Mouse (Mus musculus): ENCODE data around the gene Dip2b.

Dip2b gene

DNA sequence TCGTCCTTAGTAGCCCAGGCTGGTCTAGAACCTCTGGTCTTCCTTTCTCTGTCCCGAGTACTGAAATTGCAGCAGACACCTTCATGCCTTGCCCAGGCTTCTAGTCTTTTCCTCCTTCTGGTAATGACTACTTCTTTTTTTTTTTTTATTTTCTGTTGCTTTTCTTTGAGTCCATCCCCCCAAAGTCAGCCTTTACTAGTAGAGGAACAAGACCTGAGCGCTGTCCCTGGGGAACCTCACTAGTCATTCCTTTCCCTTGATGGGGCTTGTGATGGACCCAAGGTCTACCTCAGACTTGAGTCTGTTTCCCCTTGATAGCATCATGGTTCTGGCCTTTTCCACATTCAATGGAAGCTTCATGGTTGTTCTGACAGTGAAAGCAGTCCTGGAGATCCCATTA is 179.6 kb downstream of the Dip2b start:
- DNase-seq (ENCODE audit: low spot score in 2 of 2): no peak

- DNase-seq (ENCODE audit: low spot score in 2 of 2): no peak
Observed at GRCm38 (mm10) chr15:100219396-100219795, 180.9 kb downstream of the Dip2b start.

GRCm38 (mm10) chr15:100220916-100221315 is 182.5 kb downstream of the Dip2b start:
- DNase-seq (ENCODE audit: low spot score in 2 of 2): no peak

DNA sequence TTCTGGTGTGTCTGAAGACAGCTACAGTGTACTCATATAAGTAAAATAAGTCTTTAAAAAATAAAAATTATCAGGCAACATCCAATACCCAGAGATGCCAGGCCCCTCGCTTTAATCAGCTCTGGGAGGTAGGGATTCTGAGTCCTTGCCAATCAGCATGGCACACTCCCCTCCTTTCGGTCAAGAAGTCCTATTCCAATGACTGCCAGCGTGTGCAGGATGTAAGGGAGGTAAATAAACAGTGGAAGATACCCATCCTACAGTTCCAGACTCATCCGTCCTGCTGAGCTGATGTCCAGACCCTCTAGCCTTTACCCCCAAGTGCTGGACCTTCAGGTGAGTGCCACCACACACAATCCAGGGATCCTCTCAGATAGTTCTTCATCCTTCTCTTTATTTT is 186.9 kb downstream of the Dip2b start:
- no peak for DNase-seq (ENCODE audit: low spot score in 2 of 2)

DNA sequence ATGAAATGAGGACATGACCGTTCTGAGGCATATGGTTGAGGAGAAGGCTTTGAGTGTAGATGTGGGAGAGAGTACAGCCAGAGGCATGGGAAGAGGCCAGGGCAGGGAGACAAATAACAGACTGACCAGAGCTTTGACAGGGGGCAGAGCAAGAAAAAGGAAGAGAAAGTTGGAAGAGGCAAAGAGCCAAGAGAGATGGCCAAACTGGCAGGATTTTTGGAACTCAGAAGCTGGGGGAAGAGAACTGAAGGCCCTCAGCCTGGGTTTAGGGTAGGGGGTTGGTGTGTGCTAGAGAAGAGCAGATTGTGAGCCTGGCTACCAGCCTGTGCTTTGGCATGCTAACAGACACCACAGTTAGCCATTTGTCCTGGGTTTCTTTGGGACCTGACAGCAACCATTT is 187.4 kb downstream of the Dip2b start:
- no peak for DNase-seq (ENCODE audit: low spot score in 2 of 2)

DNA sequence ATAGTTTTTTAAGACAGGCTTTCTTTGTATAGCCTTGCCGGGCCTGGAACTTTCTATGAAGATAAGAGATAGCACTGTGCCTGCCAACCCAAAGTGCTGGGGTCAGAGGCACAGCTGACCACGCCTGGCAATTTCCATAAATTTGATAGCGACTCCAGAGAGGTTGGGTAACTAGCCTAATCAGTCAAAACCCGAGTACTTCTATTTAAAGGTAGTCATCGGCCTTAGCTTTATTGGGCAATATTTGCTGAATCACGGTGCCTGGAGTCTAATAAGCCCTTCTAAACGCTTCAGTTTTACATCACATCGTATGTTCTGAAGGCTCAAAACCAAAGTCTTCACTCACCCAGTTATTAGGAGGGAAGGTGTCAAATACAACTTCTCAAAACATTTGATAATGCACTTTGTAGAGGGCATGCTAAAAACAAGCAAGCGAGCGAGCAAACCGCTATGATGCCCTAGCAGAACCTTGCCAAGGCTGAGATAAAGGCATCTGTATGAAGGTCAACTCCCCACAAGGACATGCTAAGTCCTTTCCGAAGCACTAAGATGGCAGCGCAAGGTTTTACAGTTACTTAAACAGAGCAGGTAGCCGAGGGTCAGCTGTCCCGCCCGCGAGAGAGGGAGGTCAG is 188.7 kb downstream of the Dip2b start:
- no peak for DNase-seq (ENCODE audit: low spot score in 2 of 2)

DNA sequence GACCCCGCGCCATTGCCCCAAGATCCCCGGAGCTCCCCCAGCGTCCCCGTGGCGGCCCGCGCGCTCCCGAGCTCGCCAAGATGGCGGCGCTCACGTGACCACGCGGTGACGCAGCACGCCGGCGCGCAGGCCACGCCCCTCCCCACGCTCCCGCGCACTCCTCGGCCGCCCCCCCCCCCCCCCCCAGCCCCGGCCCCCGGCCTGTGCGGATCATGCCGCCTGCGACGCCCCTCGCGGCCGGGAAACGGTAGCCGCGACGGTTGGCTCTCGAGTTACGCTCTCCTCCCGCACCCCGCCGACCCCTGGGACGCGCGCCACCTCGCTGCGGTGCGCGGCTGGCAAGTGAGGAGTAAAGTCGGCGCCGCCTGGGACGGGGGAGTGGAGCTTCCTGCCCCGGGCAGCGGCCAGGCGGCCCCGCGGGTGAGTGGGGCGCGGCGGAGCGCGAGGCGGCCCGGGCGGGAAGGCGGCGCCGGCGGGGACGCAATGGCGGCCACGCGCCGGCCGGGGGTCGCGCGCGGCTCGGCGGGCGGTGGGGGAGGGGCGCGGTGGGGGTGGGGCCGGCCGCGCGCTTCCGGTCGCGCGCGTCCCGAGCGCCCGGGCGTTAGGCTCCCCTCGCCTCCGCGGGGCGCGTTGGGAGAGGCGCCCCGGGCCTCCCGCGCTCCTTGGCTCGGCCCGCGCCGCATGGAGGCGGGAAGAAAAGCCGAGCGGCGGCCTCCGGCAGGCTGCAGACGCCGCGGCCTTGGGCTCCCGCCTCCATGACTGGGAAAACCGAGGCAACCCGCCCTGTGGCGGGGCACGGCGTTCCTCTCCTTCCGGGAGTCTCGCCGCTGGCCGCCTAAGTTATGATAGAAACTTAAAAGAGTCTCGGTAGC is 189.4 kb downstream of the Dip2b start, which contains the start of gene Atf1:
Gene Atf1, plus strand, starts transcription at position 157 of the 872 bp plus-strand sequence.
- DNase-seq (ENCODE audit: low spot score in 2 of 2): peak; percentile 86 to 94

- no peak for DNase-seq (ENCODE audit: low spot score in 2 of 2)
Observed at GRCm38 (mm10) chr15:100228535-100229336, 190.3 kb downstream of the Dip2b start.

- DNase-seq (ENCODE audit: low spot score in 2 of 2): no peak
Observed at GRCm38 (mm10) chr15:100230655-100231054, 192.2 kb downstream of the Dip2b start.

GRCm38 (mm10) chr15:100231616-100232525 is 193.4 kb downstream of the Dip2b start:
- no peak for DNase-seq (ENCODE audit: low spot score in 2 of 2)

DNA sequence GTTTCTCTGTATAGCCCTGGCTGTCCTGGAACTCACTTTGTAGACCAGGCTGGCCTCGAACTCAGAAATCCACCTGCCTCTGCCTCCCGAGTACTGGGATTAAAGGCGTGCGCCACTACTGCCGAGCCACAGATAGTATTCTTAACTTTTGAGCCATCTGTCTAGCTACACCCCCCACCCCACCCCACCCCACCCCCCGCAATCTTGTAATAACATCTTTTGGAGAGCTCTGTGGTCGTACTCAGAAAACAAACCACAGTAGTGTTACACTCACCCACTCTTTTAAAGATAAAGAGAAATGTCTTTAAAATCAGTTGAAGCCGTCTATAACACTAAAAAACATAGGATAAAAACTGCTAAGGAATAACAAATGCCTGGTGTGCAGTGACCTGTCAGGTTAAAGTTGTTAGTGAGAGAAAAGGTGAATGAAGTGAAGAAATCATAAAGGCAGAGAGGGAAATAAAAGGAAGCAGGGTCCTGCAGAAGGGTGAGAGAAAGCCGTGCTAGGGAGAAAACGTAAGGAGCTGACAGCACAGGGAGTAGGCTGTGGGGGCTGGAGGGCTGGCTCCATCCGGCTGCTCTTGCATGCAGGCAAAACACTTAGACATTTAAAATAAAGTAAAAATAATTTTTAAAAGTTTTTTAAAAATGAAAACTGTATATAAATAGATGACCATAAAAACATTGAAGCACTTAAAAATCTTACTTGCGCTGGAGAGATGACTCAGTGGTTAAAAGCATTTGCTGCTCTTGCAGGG is 196.9 kb downstream of the Dip2b start:
- no peak for DNase-seq (ENCODE audit: low spot score in 2 of 2)

GRCm38 (mm10) chr15:100236952-100237351 is 198.5 kb downstream of the Dip2b start:
- no peak for DNase-seq (ENCODE audit: low spot score in 2 of 2)

DNA sequence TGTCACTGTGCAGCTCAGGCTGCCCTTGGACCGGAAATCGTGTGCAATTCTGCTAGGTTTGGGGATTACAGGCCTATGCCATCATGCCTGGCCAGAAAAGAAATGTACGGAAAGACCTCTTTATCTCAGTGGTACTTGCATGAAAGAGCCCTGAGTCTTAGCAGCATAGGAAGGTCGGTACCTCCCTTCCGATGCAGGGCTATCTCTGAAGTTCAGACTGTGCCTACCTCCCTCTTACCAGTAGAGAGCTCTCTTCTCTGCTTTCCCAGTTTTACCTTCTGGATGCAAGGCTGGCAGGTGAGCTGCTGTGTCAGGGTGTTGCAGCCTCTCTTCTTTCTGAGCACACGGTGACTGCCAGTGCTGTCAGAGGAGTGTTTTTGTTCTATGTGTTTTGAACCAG is 203.3 kb downstream of the Dip2b start:
- DNase-seq (ENCODE audit: low spot score in 2 of 2): no peak

DNA sequence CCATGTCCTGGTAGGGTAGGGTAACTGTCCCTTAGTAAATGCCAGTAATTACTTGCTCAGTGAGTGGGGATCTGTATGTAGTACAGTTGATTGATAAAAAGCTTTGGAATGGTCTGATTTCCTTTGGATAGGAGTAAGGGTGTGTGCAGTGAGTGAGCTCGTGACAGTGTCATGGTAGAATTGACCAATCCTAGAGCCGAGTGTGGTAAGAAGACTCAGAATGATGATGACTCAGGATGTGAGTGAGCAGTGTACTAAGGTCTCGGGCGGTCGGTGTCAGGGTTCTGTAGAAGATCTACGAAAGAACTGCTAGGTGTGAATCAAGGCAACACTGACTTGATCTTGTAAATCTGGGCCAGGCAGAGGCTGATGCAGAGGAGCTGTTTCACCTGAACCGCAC is 207.5 kb downstream of the Dip2b start:
- no peak for DNase-seq (ENCODE audit: low spot score in 2 of 2)

- DNase-seq (ENCODE audit: low spot score in 2 of 2): no peak
Observed at GRCm38 (mm10) chr15:100247296-100247695, 208.8 kb downstream of the Dip2b start.

GRCm38 (mm10) chr15:100248665-100249433 is 210.4 kb downstream of the Dip2b start:
- no peak for DNase-seq (ENCODE audit: low spot score in 2 of 2)

DNA sequence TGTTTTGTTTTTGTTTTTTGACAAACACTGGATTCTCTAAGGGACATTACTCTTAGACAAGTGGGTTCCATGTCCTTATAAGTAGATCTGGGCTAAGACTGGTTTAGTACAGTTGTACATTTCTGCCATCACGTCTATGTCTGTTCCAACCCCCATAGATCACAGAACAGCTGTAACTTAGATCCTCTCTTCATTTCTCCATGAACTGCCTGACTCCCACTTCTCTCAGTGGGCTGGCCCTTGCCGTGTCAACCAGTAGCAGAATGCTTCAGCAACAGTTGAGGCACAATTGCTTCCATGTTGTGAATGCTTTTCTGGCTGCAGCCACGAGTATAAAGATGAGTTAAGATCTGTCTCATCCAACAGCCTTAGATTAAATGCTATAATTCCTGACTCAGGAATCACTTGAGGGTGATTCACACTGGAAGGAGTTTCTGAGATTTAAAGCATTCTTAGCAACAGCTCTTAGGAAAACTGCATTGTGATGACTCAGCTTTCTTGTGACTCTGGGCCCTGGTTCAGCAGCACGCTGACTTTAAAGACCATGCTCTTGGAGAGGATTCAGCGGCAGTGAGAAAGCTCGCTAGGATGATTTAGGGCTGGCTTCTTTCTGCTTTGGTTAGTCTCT is 212.8 kb downstream of the Dip2b start:
- no peak for DNase-seq (ENCODE audit: low spot score in 2 of 2)

DNA sequence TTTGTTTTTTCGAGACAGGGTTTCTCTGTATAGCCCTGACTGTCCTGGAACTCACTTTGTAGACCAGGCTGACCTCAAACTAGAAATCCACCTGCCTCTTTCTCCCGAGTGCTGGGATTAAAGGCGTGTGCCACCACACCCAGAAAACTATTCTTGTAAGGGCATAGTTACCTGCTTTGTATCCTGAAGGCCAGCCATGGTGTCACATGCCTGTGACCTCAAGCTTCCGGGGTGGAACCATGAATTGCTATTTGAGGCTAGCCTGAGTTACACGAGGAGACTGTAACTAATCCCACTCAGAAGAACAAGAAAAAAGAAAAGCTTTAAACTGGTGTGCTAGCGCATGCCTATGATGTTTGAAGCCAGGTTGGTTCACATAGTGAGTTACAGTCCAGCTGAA is 217.9 kb downstream of the Dip2b start:
- no peak for DNase-seq (ENCODE audit: low spot score in 2 of 2)

GRCm38 (mm10) chr15:100257305-100257704 is 218.8 kb downstream of the Dip2b start:
- no peak for DNase-seq (ENCODE audit: low spot score in 2 of 2)
